Mouse (Mus musculus) testis, adult 2 months (tissue): ENCODE results near the gene Sytl2. TPM values are rescaled to one million over a fixed set of nuclear protein-coding genes. Genes with fewer than 3 reads are reported as not detected.

Experiments used
- H3K27ac ChIP-seq: fragments of 200-500 bp; 2 replicates; pipeline ENCODE4 v1.5.1; 2012; ENCODE audit warnings: low read depth, low read length; ENCODE audit not compliant: control insufficient read depth, insufficient read depth
- H3K27me3 ChIP-seq: fragments of 200-500 bp; 2 replicates; pipeline ENCODE4 v1.6.1; 2012; ENCODE audit warnings: mild to moderate bottlenecking, low read length, moderate library complexity; ENCODE audit not compliant: control insufficient read depth, insufficient read depth
- H3K36me3 ChIP-seq: fragments of 200-500 bp; 2 replicates; pipeline ENCODE4 v1.6.1; 2012; ENCODE audit warnings: mild to moderate bottlenecking, low read length; ENCODE audit not compliant: control insufficient read depth, insufficient read depth
- H3K4me1 ChIP-seq: fragments of 200-500 bp; 2 replicates; pipeline ENCODE4 v1.6.1; 2012; ENCODE audit warnings: low read length; ENCODE audit not compliant: control insufficient read depth, insufficient read depth
- H3K4me3 ChIP-seq: fragments of 200-500 bp; 2 replicates; pipeline ENCODE4 v1.5.1; 2012; ENCODE audit warnings: low read depth, mild to moderate bottlenecking, low read length, moderate library complexity, mixed read lengths; ENCODE audit not compliant: control insufficient read depth
- CTCF ChIP-seq: fragments of 200-500 bp; IDR thresholded peaks from 2 replicates; pipeline ENCODE4 v1.5.1; 2012; ENCODE audit warnings: low read depth, mild to moderate bottlenecking, inconsistent platforms, low read length, moderate library complexity; ENCODE audit not compliant: control insufficient read depth, insufficient read depth, insufficient replicate concordance
- POLR2A ChIP-seq: fragments of 200-500 bp; IDR thresholded peaks from 2 replicates; pipeline ENCODE4 v1.6.1; 2012; ENCODE audit warnings: low read depth, mild to moderate bottlenecking, inconsistent platforms, low read length, moderate library complexity; ENCODE audit not compliant: control insufficient read depth
- polyA plus RNA-seq: library from polyadenylated mRNA; depleted of rRNA; stranded (reverse); fragments of >200 nt; gene quantifications from 2 replicates; pipeline ENCODE4 v1.2.3, GENCODE M21; 2012

The Sytl2 gene
- polyA plus RNA-seq, 1 experiment, result 1.7 TPM

DNA sequence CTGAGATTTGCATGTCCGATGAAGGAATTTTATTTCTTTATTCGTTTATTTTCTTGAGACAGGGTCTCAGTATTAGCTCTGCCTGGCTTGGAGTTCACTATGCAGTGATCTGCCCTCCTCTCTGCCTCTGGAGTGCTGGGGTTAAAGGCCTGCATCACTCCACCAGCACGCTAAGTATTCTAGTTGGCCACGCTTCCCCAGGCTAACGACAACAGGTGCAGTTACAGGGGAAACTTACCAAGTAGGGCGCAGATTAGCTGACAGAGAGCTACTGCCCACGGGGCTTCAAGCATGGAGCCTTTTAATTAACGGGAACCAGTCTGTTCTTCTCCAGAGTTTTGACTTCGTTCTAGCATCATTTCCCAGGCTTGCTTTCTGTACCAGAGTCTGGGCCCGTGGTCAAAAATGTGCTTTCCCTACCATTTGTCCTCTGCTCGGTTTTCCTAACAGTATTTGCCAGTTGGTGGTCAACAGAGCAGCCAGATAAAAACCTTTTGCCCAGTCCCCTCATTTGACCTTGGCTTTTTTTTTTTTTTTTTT is 27.4 kb upstream of the Sytl2 start:
- no peaks in the 10 kb centered on the region for H3K4me1 ChIP-seq
- no peak overlapping the region for H3K27ac ChIP-seq
- no peak for TF ChIP-seq POLR2A
- TF ChIP-seq CTCF, result no peak
- no peaks in the 10 kb centered on the region for H3K27me3 ChIP-seq
- H3K4me3 ChIP-seq, result no peak overlapping the region
- H3K36me3 ChIP-seq, result no peaks in the 10 kb centered on the region

DNA sequence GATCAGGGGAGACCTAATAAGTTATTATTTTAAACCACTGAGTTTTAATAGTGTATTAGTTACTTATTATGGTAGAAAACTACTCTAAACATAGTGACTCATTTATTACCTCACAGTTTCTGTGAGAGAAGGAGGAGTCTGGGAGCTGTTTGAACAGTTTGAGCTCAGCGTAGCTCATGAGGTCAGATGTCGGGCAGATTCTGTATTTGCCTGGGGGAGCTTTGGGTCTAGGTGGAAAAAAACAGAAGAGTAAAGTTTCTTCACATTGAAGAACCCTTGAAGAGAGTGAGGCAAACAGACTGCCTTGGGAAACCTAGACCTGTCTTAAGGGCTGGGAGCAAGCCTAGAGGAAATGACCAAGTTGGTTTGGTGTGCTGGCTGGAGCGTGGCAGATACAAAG is 24.8 kb upstream of the Sytl2 start:
- Histone ChIP-seq H3K4me3 (no peak overlapping the region), H3K4me1 (no peaks in the 10 kb centered on the region; the same call in 1 of the 2 replicates), H3K36me3 (no peaks in the 10 kb centered on the region), H3K27me3 (no peaks in the 10 kb centered on the region), H3K27ac (no peak overlapping the region)
- TF ChIP-seq POLR2A, result no peak
- no peak for TF ChIP-seq CTCF

DNA sequence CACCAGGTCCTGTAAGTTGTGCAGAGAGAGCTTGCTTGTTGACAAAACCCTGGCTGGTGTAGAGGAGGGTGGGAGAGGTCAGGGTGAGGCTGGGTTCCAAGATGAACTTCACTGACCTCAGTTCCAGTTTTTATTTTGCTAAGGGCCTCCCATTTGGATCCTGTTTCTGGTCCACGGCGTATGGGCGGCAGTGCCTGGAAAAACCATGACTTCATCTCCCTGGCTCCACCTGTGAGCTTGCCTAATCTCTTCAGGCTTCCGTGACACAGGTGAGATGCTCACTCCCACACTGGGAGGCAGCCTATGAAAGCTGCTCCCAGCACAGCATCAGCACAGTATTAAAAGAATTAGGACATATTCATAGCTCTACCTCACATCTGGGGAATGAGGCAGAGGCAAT is 24.3 kb upstream of the Sytl2 start:
- no peaks in the 10 kb centered on the region for H3K27me3 ChIP-seq
- TF ChIP-seq CTCF, result no peak
- no peak overlapping the region for H3K27ac ChIP-seq
- no peak overlapping the region for H3K4me3 ChIP-seq
- H3K4me1 ChIP-seq, result no peaks in the 10 kb centered on the region; the same call in 1 of the 2 replicates
- H3K36me3 ChIP-seq, result no peaks in the 10 kb centered on the region

DNA sequence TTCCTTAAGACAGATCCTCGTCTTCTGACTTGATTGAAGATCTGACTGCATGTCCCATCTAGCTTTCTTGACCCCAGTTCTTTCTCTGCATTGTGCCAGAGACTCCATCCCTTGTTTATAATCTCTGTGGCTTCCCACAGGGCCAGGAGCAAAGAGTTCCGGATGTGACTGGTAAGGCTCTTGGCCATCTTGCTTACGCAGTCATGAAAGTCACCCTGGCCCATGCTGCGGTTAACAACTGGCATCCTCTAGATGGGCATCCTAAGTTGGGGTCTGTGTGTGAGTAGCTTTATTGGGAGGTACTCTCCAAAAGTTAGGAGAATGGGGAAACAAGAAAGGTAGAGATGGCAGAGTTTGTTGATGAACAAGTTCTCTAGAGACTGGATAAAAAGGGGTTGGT is 22.9 kb upstream of the Sytl2 start:
- H3K36me3 ChIP-seq, result no peaks in the 10 kb centered on the region
- no peak overlapping the region for H3K4me3 ChIP-seq
- TF ChIP-seq POLR2A, result no peak
- TF ChIP-seq CTCF, result no peak
- H3K27me3 ChIP-seq, result no peaks in the 10 kb centered on the region
- no peak overlapping the region for H3K27ac ChIP-seq
- no peaks in the 10 kb centered on the region; the same call in 1 of the 2 replicates for H3K4me1 ChIP-seq

DNA sequence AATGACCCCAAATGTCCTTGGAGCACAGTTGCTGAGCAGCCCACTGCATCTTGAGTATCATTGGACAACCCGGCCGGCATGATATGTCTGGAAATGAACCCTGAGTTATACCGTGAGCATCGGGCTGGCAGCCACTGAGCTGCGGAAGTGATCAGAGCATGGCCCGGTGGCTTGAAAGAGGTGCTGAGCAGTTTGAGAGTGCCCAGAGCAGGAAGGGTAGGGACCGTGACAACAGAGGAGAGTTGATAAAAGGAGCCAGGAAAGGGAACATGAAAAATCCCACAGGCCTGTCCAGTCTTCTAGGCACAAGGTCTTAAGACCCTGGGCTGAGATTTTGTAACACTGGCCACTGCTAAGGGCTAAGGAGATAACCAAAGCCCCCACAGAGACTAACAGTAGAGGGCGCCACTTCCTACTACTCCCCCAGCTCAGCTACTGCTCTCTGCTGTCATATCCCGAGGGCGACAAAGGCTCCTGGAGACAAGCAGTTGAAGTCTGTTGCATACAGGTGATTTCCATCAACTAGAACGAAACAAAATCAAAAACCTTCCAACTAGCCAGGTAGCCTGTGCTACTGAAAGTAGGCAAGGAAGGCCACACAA is 21.7 kb upstream of the Sytl2 start:
- H3K4me3 ChIP-seq, result no peak overlapping the region
- no peak overlapping the region for H3K27ac ChIP-seq
- TF ChIP-seq POLR2A, result no peak
- peak; percentile 33; the same call in 1 of the 2 replicates for TF ChIP-seq CTCF
- H3K36me3 ChIP-seq, result no peaks in the 10 kb centered on the region
- no peaks in the 10 kb centered on the region; the same call in 1 of the 2 replicates for H3K4me1 ChIP-seq
- H3K27me3 ChIP-seq, result no peaks in the 10 kb centered on the region

DNA sequence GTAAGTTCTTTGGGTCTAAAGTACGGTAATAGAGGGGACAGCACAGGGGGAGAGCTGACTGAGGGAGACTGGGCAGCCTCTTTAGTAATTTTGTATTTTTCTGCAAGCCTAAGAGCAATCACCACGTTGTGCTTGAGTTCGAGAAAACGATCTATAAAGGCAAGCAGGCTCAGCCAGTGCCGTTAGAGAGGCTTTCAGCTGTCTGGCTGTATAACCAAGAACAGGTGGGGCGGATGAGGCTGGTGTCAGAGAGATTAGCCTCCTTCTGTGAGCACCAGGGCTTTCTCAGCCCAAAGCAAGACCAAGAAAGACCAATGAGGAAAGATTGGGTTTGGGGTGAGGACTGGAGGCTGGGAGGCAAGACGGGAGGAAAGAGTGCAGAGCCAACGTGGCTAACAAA is 21.2 kb upstream of the Sytl2 start:
- TF ChIP-seq POLR2A, result no peak
- TF ChIP-seq CTCF, result no peak
- H3K27ac ChIP-seq, result no peak overlapping the region
- H3K4me3 ChIP-seq, result no peak overlapping the region

DNA sequence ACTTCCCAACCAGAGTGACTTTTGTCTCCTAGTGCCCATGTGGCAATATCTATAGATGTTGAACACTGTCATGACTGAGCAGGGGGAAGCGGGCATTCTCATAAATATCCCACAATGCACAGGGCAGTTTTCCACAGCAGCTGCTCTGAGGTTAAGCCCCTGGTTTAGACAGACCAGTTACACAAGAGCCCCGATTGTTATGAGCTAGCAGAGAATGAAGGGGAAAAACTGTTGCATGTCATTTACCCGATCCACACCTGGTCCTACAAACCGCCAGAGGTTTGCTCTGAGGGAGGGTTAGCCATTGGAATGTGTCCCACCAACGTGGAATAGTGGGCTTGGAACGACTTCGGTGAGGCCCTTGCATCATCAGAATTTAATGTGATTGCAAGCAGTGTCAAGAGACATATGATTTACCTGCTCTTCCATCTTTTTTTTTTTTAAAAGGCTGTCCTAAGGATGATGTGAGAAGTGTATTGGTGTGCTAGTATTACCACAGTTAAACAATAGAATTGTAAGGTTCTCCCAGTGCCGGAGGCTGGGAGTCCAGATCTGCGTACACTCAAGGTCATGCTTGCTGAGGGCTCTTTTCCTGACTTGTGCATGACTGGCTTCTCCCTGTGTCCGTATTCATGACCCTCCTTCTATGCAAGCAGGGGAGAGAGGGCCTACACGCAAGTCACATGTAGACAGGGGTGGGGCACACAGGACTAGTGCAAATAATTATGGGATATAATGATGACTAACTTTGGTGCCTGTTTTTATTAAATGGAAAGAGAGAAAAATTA is 20.1 kb upstream of the Sytl2 start:
- H3K27ac ChIP-seq, result no peak overlapping the region
- TF ChIP-seq POLR2A (no peak), CTCF (no peak)
- H3K4me1 ChIP-seq, result no peaks in the 10 kb centered on the region; the same call in 1 of the 2 replicates
- H3K27me3 ChIP-seq, result no peaks in the 10 kb centered on the region
- no peak overlapping the region for H3K4me3 ChIP-seq
- H3K36me3 ChIP-seq, result no peaks in the 10 kb centered on the region

More for the DNA sequence above, 21.2 kb upstream of the Sytl2 start:
- no peaks in the 10 kb centered on the region for H3K27me3 ChIP-seq
- no peaks in the 10 kb centered on the region; the same call in 1 of the 2 replicates for H3K4me1 ChIP-seq
- no peaks in the 10 kb centered on the region for H3K36me3 ChIP-seq
